Mouse (Mus musculus): Measurements from ENCODE around the gene Fhit.

Gene Fhit

DNA sequence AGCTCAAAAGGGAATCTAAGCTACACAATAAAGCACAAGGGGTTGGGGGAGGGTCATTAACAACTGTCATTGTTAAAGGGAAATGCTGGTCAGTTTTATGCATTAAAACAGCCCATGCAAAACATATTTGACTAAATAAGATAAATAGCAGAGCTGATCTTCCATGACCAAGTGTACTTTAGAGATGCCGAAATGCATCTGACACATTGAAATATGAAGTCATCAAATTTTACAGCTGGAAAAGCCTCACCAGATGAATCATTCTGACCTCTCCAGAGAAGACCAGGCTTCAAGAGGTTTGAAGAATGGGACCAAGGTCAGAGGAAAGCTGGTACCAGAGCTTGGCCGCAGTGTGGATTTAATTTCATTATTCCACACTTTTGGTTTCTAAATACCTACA, 990.1 kb downstream of the Fhit start:
- in situ Hi-C loops (cut with MboI; ENCODE audit: unreplicated experiment in 2 of 2): no loop called here

DNA sequence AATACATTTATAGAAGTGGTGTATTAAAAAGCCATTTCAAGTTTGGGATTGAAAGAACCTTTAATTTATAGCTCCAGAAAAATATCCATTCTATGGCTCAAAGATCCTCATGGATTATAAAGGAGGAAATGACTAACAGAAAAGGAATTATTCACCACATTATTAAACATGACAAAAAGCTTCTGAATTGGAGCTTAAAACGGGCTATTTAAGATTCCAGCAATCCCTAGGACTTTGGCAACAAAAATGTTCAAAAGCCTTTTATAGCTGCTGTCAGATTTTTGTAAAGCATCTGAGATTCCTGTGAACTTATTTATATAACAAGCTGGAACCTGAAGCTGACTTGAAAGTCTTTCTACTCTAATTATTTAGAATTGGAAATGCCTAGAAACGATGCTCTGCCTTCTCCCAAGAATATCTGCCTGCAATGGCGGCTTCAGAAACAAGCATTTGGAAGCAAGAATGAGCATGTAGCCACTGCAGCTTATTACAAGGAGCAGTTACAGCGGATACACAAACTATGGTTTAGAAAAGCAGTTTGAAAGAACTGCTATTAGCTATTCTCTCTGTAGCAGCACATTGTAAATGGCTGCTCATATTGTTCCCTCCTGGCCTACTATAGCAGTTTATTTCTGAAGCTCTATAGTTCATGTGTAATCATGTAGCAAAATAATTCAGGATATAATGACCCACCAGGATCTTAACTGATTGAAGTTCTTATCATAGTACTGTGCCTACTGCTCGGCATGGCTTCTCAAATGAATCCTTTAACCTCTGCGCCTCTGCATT, 995.0 kb downstream of the Fhit start:
- in situ Hi-C loops (cut with MboI; ENCODE audit: unreplicated experiment in 2 of 2): no loop called here

DNA sequence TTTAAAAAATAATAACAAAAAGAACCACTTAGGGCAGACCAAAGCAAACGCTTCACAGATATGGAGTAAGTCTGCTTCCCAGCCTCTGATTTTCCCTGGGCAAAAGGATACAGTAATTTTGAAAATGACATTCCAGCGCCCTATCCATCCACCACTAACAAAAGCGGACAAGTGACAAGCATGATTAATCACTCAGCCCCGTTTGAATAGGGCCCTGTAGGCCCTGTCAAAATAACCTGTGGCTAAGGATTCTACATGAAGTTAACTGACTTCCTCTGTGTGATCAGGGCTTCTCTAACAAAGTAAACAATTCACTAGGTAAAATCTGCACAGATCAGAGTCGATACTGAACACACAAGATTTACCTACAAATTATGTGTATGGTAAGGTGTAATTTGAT, 1012.0 kb downstream of the Fhit start:
- in situ Hi-C loops (cut with MboI; ENCODE audit: unreplicated experiment in 2 of 2): no loop called here

DNA sequence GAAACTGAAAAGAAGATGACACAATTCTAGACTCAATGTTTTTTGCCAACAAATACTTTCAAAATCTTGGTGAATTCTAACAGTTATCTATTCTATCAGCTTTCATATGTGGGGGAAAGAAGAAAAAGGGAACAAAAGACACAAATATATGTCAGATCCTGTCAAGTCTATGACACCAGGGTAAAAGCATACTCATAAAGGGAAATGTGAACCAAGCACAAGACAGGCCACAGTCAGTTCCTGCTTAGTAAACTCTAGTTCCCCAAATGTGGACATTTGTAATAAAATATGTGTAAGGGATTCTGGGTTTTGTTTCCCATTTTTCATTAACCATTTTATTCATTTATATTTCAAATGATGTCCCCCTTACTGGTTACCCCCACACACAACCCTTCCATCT, 1022.5 kb downstream of the Fhit start:
- in situ Hi-C loops (cut with MboI; ENCODE audit: unreplicated experiment in 2 of 2): no loop called here

DNA sequence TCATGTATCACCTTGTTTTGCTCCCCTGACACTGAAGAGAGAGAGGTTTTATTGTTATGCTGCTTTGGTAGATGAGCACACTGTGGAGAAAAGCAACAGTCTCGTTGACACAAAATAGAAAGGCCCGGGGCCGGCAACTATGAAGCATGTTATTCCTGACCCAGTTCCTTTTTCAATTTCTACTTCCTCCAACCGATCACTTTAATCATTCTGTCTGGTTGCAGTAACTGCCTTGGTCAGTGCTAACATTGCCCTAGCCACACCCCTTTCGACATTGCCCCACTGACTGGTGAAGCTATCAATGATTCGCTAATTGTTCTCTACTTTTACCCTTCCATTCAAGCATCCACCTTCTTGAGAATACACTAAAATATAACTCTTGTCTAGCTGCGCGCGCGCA, 1028.0 kb downstream of the Fhit start:
- in situ Hi-C loops (cut with MboI; ENCODE audit: unreplicated experiment in 2 of 2): no loop called here

DNA sequence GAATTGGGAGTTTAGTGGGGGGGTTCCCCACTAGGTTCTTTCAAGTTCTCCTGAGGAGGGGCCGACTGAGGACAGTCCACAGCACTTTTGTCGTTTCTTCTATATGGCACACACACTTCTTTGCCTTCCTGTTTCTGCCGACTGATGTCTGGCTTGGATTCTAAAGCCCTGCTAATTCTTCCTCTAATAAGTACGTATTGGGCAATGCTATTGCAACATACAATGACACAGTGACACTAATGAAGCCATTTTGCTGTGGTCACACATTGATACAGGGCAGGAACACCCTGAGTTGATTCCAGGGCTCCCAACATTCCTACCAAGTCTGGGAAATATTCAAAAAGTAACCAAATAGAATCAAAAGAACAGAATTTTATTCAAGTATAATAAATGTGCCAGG, 1032.2 kb downstream of the Fhit start:
- in situ Hi-C loops (cut with MboI; ENCODE audit: unreplicated experiment in 2 of 2): no loop called here

DNA sequence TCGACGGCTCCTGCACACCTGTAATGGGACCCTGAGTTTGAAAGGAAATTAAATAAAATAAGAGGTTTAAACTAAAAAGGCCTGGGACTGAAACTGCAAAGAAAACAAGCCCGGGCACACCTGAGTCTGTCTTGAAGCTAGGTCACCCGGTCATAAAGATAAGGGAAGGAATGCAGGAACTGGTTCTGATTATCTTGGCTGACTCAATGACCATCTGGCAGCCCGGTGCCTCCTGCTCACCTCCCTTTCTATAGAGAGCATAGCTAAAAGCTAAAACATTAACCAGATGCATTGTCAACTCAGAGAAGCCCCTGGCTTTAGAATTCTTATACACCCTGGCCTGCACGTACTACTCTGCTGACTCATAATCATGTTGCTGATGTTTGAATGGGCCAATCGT, 1032.7 kb downstream of the Fhit start:
- in situ Hi-C loops (cut with MboI; ENCODE audit: unreplicated experiment in 2 of 2): no loop called here

DNA sequence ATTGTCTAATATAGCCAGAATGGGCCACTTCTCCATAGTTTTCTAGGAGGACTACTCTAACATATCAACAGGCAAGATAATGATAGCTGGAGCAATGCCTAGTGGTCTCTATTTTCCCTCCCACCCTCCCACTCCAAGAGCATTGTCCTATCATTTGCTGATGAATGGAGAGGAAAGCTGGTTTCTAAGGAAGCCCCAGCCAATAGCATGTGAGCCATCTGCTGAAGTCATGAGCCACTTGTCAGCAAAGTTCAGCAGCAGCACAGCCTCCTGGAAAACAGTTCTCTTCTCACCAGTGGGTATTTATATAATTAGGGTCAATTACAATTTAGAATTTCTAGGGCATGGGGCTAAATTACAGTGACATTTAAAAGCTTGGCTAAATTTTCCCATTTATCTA, 1035.3 kb downstream of the Fhit start:
- in situ Hi-C loops (cut with MboI; ENCODE audit: unreplicated experiment in 2 of 2): no loop called here

DNA sequence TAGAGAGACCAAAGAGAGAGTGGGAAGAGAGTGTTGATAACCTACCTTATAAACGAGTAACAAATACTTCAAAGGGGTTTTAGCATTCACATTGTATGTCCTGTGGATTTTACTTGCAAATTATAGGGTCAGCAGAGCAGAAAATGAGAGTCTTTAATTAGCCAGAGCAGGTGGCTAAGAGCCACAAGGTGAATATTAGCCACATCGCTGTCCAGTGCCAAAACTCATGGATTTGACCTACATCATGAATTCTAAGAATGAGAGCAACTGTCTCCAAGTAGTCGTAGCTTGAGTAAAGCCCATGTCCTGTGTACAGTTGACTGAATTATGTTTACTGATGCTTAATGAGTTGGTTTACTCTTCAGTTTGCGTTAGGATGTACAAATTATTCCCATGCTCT, 1039.7 kb downstream of the Fhit start:
- in situ Hi-C loops (cut with MboI; ENCODE audit: unreplicated experiment in 2 of 2): no loop called here

DNA sequence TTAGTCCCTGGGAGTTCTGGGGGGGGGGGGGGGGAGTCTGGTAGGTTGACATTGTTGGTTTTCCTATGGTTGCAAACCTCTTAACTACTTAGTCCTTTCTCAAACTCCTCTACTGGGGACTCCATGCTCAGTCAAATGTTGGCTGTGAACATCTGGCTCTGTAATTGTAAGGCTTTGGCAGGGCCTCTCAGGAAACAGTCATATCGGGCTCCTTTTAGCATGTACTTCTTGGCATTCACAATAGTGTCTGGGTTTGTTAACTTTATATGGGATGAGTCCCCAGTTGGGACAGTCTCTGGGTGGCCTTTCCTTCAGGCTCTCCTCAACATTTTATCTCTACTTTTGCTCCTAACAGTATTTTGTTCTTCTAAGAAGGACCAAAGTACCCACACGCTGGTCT, 1065.6 kb downstream of the Fhit start:
- in situ Hi-C loops (cut with MboI; ENCODE audit: unreplicated experiment in 2 of 2): no loop called here

DNA sequence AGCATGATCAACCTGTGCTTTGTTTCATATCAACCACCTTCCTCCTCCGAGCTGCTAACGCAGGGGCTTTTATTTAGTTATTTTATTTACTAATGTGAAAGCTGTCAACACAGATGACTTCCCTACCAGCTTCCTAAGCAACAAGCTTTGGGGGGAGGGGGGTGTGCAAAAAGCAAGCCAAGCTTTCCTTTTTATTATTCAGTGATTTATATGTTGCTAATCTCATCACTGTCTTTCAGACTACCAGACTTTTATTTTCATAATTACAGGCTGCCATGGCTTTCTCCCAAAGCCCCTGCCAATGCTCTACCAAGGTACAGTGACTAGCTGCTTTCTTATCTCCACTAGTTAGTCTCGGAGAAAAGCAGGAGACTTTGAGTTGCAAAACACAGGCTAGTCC, 1082.8 kb downstream of the Fhit start:
- in situ Hi-C loops (cut with MboI; ENCODE audit: unreplicated experiment in 2 of 2): no loop called here

DNA sequence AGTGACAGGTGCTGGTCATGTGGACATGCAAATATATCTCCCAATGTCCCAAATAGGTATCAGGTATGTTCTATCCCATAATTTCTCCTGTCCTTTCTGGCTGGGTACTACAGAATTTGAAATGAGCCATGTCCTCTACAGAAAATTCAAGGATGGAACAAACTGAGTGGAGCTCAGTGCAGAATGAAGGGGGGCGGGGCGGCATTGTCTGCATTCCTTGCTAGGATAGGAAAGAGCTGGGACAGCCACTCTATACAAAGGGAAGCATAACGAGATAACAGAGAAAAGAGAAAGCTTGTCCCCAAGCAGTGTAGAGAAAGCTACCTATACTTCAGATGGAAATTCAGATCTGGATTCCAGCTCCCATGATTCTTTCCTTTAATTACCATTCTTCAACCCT, 1111.9 kb downstream of the Fhit start:
- in situ Hi-C loops (cut with MboI; ENCODE audit: unreplicated experiment in 2 of 2): no loop called here

DNA sequence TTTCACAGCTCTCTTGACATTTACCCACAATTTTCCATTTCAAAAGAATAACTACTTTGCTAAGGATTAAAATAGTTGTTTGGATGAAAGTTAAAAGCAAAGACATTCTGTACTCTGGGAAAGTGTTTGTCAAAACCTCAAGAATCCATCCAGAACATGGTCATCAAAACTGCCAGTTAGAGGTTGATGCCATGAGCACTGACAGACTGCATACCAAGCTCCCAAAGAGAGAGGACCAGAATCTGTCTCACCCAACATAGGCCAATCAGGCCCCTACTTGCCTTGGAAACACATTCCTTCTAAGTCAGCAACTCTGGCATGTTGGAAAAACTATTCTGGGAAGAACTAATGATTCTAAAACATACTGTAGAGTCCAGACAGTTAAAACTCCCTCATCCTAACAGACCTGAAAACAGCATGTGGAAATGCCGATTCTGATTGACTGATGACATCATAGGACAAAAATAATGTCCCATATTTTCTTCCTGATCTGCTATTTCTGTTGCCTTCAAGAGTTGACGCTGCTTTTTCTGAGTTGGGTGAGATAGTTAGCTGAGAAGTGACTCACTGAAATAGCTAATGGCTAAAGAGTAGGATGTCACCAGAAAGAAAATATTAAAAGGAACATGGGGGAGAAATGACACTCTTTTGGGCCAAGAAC, 1114.6 kb downstream of the Fhit start:
- in situ Hi-C loops (cut with MboI; ENCODE audit: unreplicated experiment in 2 of 2): no loop called here

DNA sequence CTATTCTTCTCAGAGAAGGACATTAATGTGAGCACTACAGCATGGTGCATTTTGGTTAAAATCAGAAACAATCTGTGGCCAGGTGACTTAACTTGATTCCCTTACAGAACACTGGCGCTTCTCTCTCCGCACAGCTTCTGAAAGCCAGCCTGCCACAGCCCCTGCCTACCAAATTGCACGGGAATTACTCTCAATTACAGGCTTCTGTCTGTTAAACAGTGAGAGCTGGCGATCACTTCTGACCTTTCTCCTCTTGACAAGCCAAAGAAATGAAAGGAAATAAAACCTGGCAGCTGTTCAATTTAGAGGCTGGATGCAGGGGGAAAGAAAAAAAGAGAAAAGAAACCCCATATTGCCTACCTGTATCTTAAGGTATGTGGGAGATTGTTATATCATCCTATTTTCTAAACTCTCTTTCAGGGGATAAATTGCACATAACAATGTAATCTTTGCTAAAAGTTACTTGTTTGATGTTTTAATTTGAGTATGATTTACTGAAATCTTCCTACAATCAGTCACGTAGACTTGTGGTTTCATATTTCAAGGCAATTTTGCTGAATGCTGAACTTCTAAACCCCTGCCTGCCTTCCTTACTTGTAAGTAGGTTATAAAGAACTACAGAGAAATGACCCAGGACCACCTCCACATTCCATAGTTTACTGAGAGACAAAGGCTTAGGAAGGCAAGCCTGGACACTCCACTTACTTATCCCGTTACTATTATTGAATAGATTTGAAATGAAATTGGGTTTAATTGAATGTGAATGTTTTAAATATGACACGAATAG, 1115.3 kb downstream of the Fhit start:
- in situ Hi-C loops (cut with MboI; ENCODE audit: unreplicated experiment in 2 of 2): no loop called here

DNA sequence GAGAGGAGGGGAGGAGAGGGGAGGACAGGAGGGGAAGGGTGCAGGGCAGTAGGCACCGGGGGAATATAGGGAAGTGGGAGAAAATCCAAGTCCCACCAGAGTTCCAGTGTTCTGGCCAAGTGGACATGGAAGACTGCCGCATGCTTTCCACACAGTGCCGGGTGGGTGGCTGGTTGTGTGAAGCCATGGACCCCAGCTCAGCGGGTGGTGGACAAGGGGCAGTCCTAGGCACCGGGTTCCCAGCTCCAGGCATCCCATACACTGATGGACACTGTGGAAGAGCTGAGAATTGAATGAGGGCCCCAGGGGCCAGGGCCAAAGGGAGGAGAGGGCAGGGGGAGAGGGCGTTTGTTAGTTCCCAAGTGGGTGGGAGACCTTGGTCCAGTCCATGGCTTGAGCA, 1123.8 kb downstream of the Fhit start:
- in situ Hi-C loops (cut with MboI; ENCODE audit: unreplicated experiment in 2 of 2): no loop called here

DNA sequence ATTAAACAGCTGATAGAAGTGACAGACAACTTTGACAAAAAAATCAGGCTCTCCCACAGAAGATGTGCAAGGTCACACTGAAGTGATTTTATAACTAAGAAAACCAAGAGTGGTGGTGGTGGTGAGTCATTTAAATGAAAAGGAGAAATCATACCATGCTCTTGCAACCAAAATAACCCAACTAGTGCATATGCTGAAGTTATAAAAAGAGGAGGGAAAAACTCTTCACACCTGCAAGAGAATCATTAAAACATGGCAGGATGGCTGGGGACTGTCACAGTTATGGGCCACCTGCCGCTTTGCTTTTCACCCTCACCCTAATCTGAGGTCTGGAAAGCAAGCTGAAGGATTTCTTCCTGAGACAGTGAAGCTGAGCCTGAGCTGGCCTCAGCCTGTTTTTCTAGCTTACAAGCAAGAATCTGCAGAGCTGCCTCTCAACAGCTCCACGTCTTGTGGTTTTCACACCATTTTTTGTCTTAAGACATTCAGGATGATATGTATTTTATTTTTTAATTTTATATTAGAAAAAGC, 1125.1 kb downstream of the Fhit start:
- in situ Hi-C loops (cut with MboI; ENCODE audit: unreplicated experiment in 2 of 2): no loop called here

DNA sequence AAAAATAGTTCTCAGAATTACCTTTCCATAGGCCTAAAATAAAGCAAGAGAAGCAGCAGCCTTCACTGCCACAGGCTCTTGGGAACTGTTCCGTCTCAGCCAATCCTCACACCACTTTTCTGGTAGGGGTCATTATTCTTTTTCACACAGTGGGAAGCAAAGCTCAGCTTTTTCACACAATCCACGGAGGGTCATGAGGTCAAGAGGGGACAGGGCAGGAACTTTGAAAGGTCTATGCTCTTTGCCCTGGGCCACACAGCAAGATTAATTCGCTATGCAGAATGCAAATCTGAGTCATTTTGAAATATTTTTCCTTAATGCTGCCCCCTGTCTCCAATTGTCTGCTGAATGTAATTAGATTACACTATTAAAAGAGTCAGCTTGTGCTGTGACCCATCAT, 1126.2 kb downstream of the Fhit start:
- in situ Hi-C loops (cut with MboI; ENCODE audit: unreplicated experiment in 2 of 2): no loop called here

DNA sequence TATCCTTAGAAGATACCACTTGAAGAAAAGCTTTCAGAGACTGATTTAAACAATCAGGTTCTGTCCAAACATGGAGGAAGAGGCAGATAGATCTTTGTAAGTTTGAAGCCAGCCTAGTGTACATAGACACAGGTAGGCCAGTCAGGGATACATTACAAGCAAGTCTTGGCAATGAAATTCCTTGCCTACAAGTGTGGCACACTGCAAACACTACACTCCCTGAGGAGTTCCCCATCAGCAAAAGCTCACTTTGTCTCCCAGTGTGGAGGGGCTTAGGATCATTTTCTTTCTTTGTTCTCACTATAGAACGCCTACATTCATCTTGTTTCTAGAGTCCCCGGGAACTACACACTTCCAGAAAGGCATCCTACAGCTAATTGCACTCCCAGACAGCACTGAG, 1126.6 kb downstream of the Fhit start:
- in situ Hi-C loops (cut with MboI; ENCODE audit: unreplicated experiment in 2 of 2): no loop called here

DNA sequence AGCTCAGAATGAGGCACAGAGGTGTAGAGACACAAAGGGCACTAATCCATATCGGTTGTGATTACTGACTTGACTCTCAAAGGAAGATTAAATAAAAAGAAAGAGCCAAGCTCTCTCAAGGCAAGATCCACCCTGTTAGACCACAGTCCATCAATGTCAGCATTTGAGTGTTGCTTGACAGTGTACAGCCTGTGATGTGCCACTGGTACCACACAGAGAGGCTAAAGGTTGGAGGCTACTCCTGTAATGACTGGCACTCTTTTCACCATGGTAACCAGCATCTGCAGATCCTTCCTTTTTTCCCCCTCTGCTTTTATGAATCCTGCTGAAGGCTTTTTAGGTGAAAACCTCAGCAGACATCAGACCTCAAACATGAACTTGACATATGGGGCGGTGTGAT, 1138.5 kb downstream of the Fhit start:
- in situ Hi-C loops (cut with MboI; ENCODE audit: unreplicated experiment in 2 of 2): no loop called here

DNA sequence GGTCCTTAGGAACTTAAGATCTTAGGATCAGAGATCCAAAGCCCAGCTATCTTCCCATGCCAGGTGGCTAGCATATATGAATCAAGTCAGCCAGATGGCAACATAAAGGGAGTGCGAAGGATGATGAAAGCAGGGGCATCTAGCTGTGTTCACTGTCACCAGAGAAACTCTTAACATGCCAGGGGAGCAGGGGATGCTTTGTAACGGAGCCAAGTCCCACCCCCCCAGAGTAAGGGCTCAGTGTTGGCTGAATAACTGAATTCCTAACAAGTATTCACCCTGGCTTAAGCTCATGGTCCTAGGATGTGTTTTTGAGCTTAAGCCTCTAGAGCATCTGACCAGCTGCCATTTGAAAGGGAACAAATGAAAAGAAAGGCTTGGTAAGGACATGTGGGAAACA, 1139.5 kb downstream of the Fhit start:
- in situ Hi-C loops (cut with MboI; ENCODE audit: unreplicated experiment in 2 of 2): no loop called here

DNA sequence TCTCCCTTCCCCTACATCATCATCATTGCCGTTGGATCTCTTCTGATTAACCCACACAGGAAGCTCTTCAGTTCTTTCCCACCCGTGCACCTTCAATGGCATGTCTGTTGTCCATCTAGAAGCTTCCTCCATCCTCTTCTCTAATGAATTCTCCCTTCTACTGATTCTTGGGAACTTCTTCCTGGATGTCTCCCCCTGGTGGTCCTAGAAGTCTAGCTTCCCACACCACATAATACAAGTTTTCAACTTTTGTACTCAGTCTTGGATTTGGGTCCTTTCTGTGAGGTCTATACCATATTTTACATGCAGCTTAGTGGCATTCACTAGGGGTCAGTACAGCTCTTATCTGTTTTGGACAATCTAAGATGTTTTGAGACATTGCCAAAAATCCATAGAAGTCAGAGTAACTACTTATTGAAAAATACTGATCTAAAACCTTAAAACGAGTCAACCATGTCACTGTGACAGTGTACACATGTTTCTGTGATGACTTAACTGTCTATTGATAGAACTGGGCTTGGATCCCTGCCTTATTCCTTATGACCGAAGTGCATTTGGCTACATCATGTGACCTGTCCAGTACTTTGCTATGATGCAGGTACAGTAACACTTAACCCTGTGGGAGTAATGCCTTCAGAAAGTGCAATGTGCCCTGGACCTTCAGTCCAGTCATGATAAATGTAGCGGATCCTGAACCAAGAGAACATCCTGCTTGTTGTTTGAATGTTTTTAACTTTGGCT, 1141.3 kb downstream of the Fhit start:
- in situ Hi-C loops (cut with MboI; ENCODE audit: unreplicated experiment in 2 of 2): no loop called here

All from v-Abl transformed pro-B cells (cell line).